Mouse (Mus musculus) lung, postnatal 14 days (tissue): Measurements from ENCODE around the gene Eif4a2.

Source experiments
- DNase-seq: peaks from one replicate; pipeline ENCODE4 v3.0.0; 2021

Eif4a2 gene

GRCm38 (mm10) chr16:23106121-23106520 is 1.1 kb upstream of the Eif4a2 start:
- no peak for DNase-seq

GRCm38 (mm10) chr16:23107946-23108759 is 909 bp downstream of the Eif4a2 start:
- peak; percentile 87 for DNase-seq

- DNase-seq, result no peak
Observed at GRCm38 (mm10) chr16:23108943-23109342, 1.7 kb downstream of the Eif4a2 start.

- no peak for DNase-seq
Observed at GRCm38 (mm10) chr16:23109350-23110280, 2.4 kb downstream of the Eif4a2 start.

GRCm38 (mm10) chr16:23112348-23112747 is 5.1 kb downstream of the Eif4a2 start:
- DNase-seq, result no peak

GRCm38 (mm10) chr16:23112861-23113435 is 5.7 kb downstream of the Eif4a2 start:
- no peak for DNase-seq

- no peak for DNase-seq
Observed at GRCm38 (mm10) chr16:23113903-23114302, 6.7 kb downstream of the Eif4a2 start.

- DNase-seq, result no peak
Observed at GRCm38 (mm10) chr16:23114339-23115171, 7.3 kb downstream of the Eif4a2 start.

GRCm38 (mm10) chr16:23115486-23115885 is 8.2 kb downstream of the Eif4a2 start:
- no peak for DNase-seq

- no peak for DNase-seq
Observed at GRCm38 (mm10) chr16:23117173-23117572, 9.9 kb downstream of the Eif4a2 start.

GRCm38 (mm10) chr16:23122446-23122845 is 15.2 kb downstream of the Eif4a2 start:
- DNase-seq, result no peak

GRCm38 (mm10) chr16:23123104-23123503 is 15.9 kb downstream of the Eif4a2 start:
- DNase-seq, result no peak

GRCm38 (mm10) chr16:23124398-23124797 is 17.2 kb downstream of the Eif4a2 start:
- DNase-seq, result no peak

- DNase-seq, result no peak
Observed at GRCm38 (mm10) chr16:23127311-23127672, 20.0 kb downstream of the Eif4a2 start.

- peak; percentile 92 for DNase-seq
Observed at GRCm38 (mm10) chr16:23127673-23128375, 20.6 kb downstream of the Eif4a2 start, which contains the start of gene Rfc4. Gene Rfc4 (minus strand): TSS chr16:23127737.

GRCm38 (mm10) chr16:23130303-23130702 is 23.1 kb downstream of the Eif4a2 start:
- DNase-seq, result no peak

GRCm38 (mm10) chr16:23132336-23132735 is 25.1 kb downstream of the Eif4a2 start:
- no peak for DNase-seq

GRCm38 (mm10) chr16:23135421-23136149 is 28.3 kb downstream of the Eif4a2 start:
- DNase-seq, result peak; percentile 7

- DNase-seq, result no peak
Observed at GRCm38 (mm10) chr16:23136406-23136970, 29.2 kb downstream of the Eif4a2 start.

- DNase-seq, result no peak
Observed at GRCm38 (mm10) chr16:23140911-23141310, 33.7 kb downstream of the Eif4a2 start.

- no peak for DNase-seq
Observed at GRCm38 (mm10) chr16:23144326-23144725, 37.1 kb downstream of the Eif4a2 start.
